Comparison of ENCODE assay signal across 8 mouse cellular contexts in genomic region chr11:107548204-107548975, GRCm38 (mm10). TPM values are rescaled to one million over a fixed set of nuclear protein-coding genes. Genes with fewer than 3 reads are reported as not detected.
DNase-seq lines count a peak whose midpoint lies in the region; ATAC-seq and TF ChIP-seq lines count a peak whose summit lies in the region.

No protein-coding gene starts in this region.

- H3K27ac ChIP-seq in embryonic facial prominence, embryonic 12.5 days: peak overlapping the region; percentile 72; the same call in 1 of the 2 replicates
- peak overlapping the region; percentile 81 for H3K27ac ChIP-seq in hindbrain, embryonic 15.5 days (replicated peaks)
- peak overlapping the region; percentile 78 for H3K27ac ChIP-seq in liver, embryonic 15.5 days (replicated peaks)
- peak overlapping the region; percentile 83 for H3K27ac ChIP-seq in neural tube, embryonic 15.5 days (replicated peaks)

- whole genome bisulfite sequencing in embryonic facial prominence, embryonic 12.5 days: 6% methylated on average over 36 of the region's 39 CpGs
- WGBS in hindbrain, embryonic 15.5 days: 8% methylated on average over 33 of the region's 39 CpGs
- WGBS in liver, embryonic 15.5 days (ENCODE audit: insufficient replicate concordance): 4% methylated on average over 39 of the region's 39 CpGs
- WGBS in neural tube, embryonic 15.5 days: 10% methylated on average over 30 of the region's 39 CpGs

- H3K4me1 ChIP-seq in G1E (ENCODE audit: insufficient read depth, low read depth, low read length): peaks cover 22% of the 10 kb centered on the region
- H3K4me1 ChIP-seq in embryonic facial prominence, embryonic 12.5 days: 0 out of 2 replicates have a peak, but pooled peaks cover 10% of the 10 kb centered on the region
- H3K4me1 ChIP-seq in hindbrain, embryonic 15.5 days (replicated peaks): peaks cover 27% of the 10 kb centered on the region
- peaks cover 44% of the 10 kb centered on the region for H3K4me1 ChIP-seq in liver, embryonic 15.5 days (replicated peaks)
- peaks cover 26% of the 10 kb centered on the region for H3K4me1 ChIP-seq in neural tube, embryonic 15.5 days

- H3K9me3 ChIP-seq in G1E (replicated peaks): no peaks in the 10 kb centered on the region
- H3K9me3 ChIP-seq in embryonic facial prominence, embryonic 12.5 days: no peaks in the 10 kb centered on the region
- H3K9me3 ChIP-seq in hindbrain, embryonic 15.5 days: no peaks in the 10 kb centered on the region
- no peaks in the 10 kb centered on the region for H3K9me3 ChIP-seq in liver, embryonic 15.5 days (replicated peaks)
- no peaks in the 10 kb centered on the region for H3K9me3 ChIP-seq in neural tube, embryonic 15.5 days (replicated peaks)

- DNase-seq in heart, adult 11 months: peak; percentile 90
- no peak for DNase-seq in heart, adult 8-10 months (ENCODE audit: low spot score)
- DNase-seq in G1E (ENCODE audit: low spot score): peak; percentile 16
- DNase-seq in gastrocnemius, adult 8-10 months (ENCODE audit: low spot score in 2 of 2): no peak

- peaks cover 33% of the 10 kb centered on the region for H3K27me3 ChIP-seq in G1E (ENCODE audit: insufficient read depth, low read length)
- H3K27me3 ChIP-seq in embryonic facial prominence, embryonic 12.5 days: no peaks in the 10 kb centered on the region
- H3K27me3 ChIP-seq in hindbrain, embryonic 15.5 days: no peaks in the 10 kb centered on the region; the same call in 1 of the 2 replicates
- H3K27me3 ChIP-seq in liver, embryonic 15.5 days: peaks cover 22% of the 10 kb centered on the region
- H3K27me3 ChIP-seq in neural tube, embryonic 15.5 days (replicated peaks): 0 out of 2 replicates have a peak, but pooled peaks cover 4% of the 10 kb centered on the region

- peak overlapping the region; percentile 87 for H3K4me3 ChIP-seq in G1E (ENCODE audit: low read depth, low read length)
- peak overlapping the region; percentile 94 for H3K4me3 ChIP-seq in embryonic facial prominence, embryonic 12.5 days
- peak overlapping the region; percentile 94 for H3K4me3 ChIP-seq in hindbrain, embryonic 15.5 days
- peak overlapping the region; percentile 90 for H3K4me3 ChIP-seq in liver, embryonic 15.5 days (replicated peaks)
- H3K4me3 ChIP-seq in neural tube, embryonic 15.5 days (replicated peaks): peak overlapping the region; percentile 91

- ATAC-seq in G1E (ENCODE audit: extremely low read depth, insufficient number of reproducible peaks, low FRiP score, poor library complexity, severe bottlenecking): no peak
- ATAC-seq in embryonic facial prominence, embryonic 12.5 days (ENCODE audit: insufficient number of reproducible peaks, insufficient read depth, low FRiP score, low TSS enrichment): peak; percentile 71
- ATAC-seq in hindbrain, embryonic 15.5 days (ENCODE audit: low FRiP score, low read depth): peak; percentile 40; the same call in 1 of the 2 replicates
- peak; percentile 23 for ATAC-seq in liver, embryonic 15.5 days (ENCODE audit: insufficient read depth)
- ATAC-seq in neural tube, embryonic 15.5 days (ENCODE audit: low FRiP score): peak; percentile 53

- H3K4me2 ChIP-seq in embryonic facial prominence, embryonic 12.5 days (replicated peaks): peak overlapping the region; percentile 91
- H3K4me2 ChIP-seq in hindbrain, embryonic 15.5 days: peak overlapping the region; percentile 100
- peak overlapping the region; percentile 94 for H3K4me2 ChIP-seq in liver, embryonic 15.5 days
- H3K4me2 ChIP-seq in neural tube, embryonic 15.5 days: peak overlapping the region; percentile 100

- peak overlapping the region; percentile 92 for H3K9ac ChIP-seq in embryonic facial prominence, embryonic 12.5 days
- H3K9ac ChIP-seq in hindbrain, embryonic 15.5 days: peak overlapping the region; percentile 87
- H3K9ac ChIP-seq in liver, embryonic 15.5 days: peak overlapping the region; percentile 86
- peak overlapping the region; percentile 88 for H3K9ac ChIP-seq in neural tube, embryonic 15.5 days (replicated peaks)

- H3K36me3 ChIP-seq in G1E (replicated peaks): peaks cover 33% of the 10 kb centered on the region
- H3K36me3 ChIP-seq in embryonic facial prominence, embryonic 12.5 days: peaks cover 21% of the 10 kb centered on the region
- H3K36me3 ChIP-seq in hindbrain, embryonic 15.5 days: peaks cover 11% of the 10 kb centered on the region
- H3K36me3 ChIP-seq in liver, embryonic 15.5 days (replicated peaks): peaks cover 16% of the 10 kb centered on the region
- peaks cover 25% of the 10 kb centered on the region; the same call in 1 of the 2 replicates for H3K36me3 ChIP-seq in neural tube, embryonic 15.5 days

- TF ChIP-seq CTCF in G1E (IDR thresholded peaks at IDR 0.05; ENCODE audit: low read depth, low read length): no peak

RNA-seq across cellular contexts. Expression of gene Helz, which starts 0.7 kb away (rescaled TPM):
- 10 to 100 TPM; 25.1 to 29.3 (median 26.2) TPM for total RNA-seq in heart, adult 8-10 months (2022)
- total RNA-seq in G1E (2014; fragmentation: Nextera tagmentation): 63.5 and 92.8 TPM in 2 replicates
- 21.7 and 23.8 TPM in 2 replicates for total RNA-seq in G1E (2017)
- 97.3 and 114 TPM in 2 replicates for polyA plus RNA-seq in G1E (2012)
- polyA plus RNA-seq in embryonic facial prominence, embryonic 12.5 days (2016; fragmentation: Nextera tagmentation; extraction: Ambion mirVana): 19.7 and 20.5 TPM in 2 replicates
- 15.4 and 16.8 TPM in 2 replicates for polyA plus RNA-seq in hindbrain, embryonic 15.5 days (2015; fragmentation: Nextera tagmentation; extraction: Ambion mirVana)
- 5.6 and 7.1 TPM in 2 replicates for polyA plus RNA-seq in liver, embryonic 15.5 days (2015; fragmentation: Nextera tagmentation; extraction: Ambion mirVana)
- polyA plus RNA-seq in neural tube, embryonic 15.5 days (2015; fragmentation: Nextera tagmentation; extraction: Ambion mirVana): 13.5 and 16.4 TPM in 2 replicates
- total RNA-seq in gastrocnemius, adult 8-10 months (2022): 10 to 100 TPM; 17.3 to 21.4 (median 17.9) TPM

Comparison
In these comparisons a context has a peak if more than half of its experiments do, and no peak if none do; other contexts are left out.
1. DNase-seq: peak in heart, adult 11 months (single experiment) and G1E (single experiment); none in heart, adult 8-10 months (single experiment) and gastrocnemius, adult 8-10 months (0 of 2).
2. Peak in every context shown above with its lines, with median percentiles within 50 percentile points of each other: H3K4me3 ChIP-seq, H3K27ac ChIP-seq, H3K4me2 ChIP-seq and H3K9ac ChIP-seq.